Mouse (Mus musculus) skeletal muscle tissue, adult 2 months (tissue): ENCODE measurements around the gene Olfr498.

Source experiments
- DNase-seq: peaks from one replicate; pipeline ENCODE4 v3.0.0-alpha.2; 2012; ENCODE audit warnings: low read depth, low spot score

The Olfr498 gene

GRCm38 (mm10) chr7:108465026-108465425 lies at the start of gene Olfr498:
Olfr498 (plus strand) TSS chr7:108465326.
- DNase-seq: no peak

- no peak for DNase-seq
Observed at GRCm38 (mm10) chr7:108420121-108420520, 45.0 kb upstream of the Olfr498 start, which contains the start of gene Olfr497. Olfr497 (plus strand) TSS chr7:108420421.
